Mouse (Mus musculus): Measurements from ENCODE around the gene E330009J07Rik. TPM values are rescaled to one million over a fixed set of nuclear protein-coding genes. Genes with fewer than 3 reads are reported as not detected.
A peak's percentile ranks its signal among the peaks of the same experiment; 100 is the strongest.

E330009J07Rik gene
- polyA plus RNA-seq, 1 experiment from 2014 or later: 19.9 TPM

GRCm38 (mm10) chr6:40439731-40440130 is 3.8 kb upstream of the E330009J07Rik start:
- WGBS: 51% methylated on average over 12 of the region's 12 CpGs
- Histone ChIP-seq H3K4me2 (replicated peaks) (no peak overlapping the region), H3K27ac (no peak overlapping the region), H3K4me3 (no peak overlapping the region), H3K9ac (no peak overlapping the region), H3K9me3 (replicated peaks) (no peaks in the 10 kb centered on the region), H3K27me3 (peaks cover 13% of the 10 kb centered on the region), H3K36me3 (no peaks in the 10 kb centered on the region), H3K4me1 (peaks cover 3% of the 10 kb centered on the region)
- no peak for ATAC-seq (ENCODE audit: low FRiP score)

- Histone ChIP-seq H3K9me3 (replicated peaks) (no peaks in the 10 kb centered on the region), H3K36me3 (no peaks in the 10 kb centered on the region), H3K27me3 (peaks cover 13% of the 10 kb centered on the region), H3K4me1 (peaks cover 9% of the 10 kb centered on the region), H3K9ac (no peak within 1 kb of the TSS), H3K4me2 (replicated peaks) (no peak within 1 kb of the TSS), H3K27ac (no peak within 1 kb of the TSS), H3K4me3 (no peak within 1 kb of the TSS)
- WGBS: 76% methylated on average over 5 of the region's 5 CpGs
- ATAC-seq (ENCODE audit: low FRiP score): no peak
Measured at GRCm38 (mm10) chr6:40438936-40439335, 3.0 kb upstream of the E330009J07Rik start, which contains the start of gene Wee2. Gene Wee2 (plus strand): TSS chr6:40439088.

- H3K4me3 ChIP-seq: peak overlapping the region; percentile 86
- peaks cover 15% of the 10 kb centered on the region for H3K4me1 ChIP-seq
- peak; percentile 81 for ATAC-seq (ENCODE audit: low FRiP score)
- peak overlapping the region; percentile 86 for H3K27ac ChIP-seq
- under 1% methylated on average over 70 of the region's 72 CpGs for WGBS
- no peaks in the 10 kb centered on the region for H3K9me3 ChIP-seq (replicated peaks)
- H3K9ac ChIP-seq: peak overlapping the region; percentile 86
- H3K36me3 ChIP-seq: no peaks in the 10 kb centered on the region
- H3K4me2 ChIP-seq (replicated peaks): peak overlapping the region; percentile 81
- peaks cover 10% of the 10 kb centered on the region for H3K27me3 ChIP-seq
Measured at GRCm38 (mm10) chr6:40435151-40436046, 536 bp downstream of the E330009J07Rik start.

GRCm38 (mm10) chr6:40434697-40435096 is 1.2 kb downstream of the E330009J07Rik start:
- 4% methylated on average over 7 of the region's 7 CpGs for WGBS
- H3K27me3 ChIP-seq: peaks cover 7% of the 10 kb centered on the region; the same call in 1 of the 2 replicates
- H3K9me3 ChIP-seq (replicated peaks): no peaks in the 10 kb centered on the region
- H3K4me1 ChIP-seq: peaks cover 17% of the 10 kb centered on the region
- ATAC-seq (ENCODE audit: low FRiP score): no peak
- peak overlapping the region; percentile 81 for H3K4me2 ChIP-seq (replicated peaks)
- H3K9ac ChIP-seq: peak overlapping the region; percentile 86
- H3K4me3 ChIP-seq: peak overlapping the region; percentile 86
- peak overlapping the region; percentile 86; the same call in 1 of the 2 replicates for H3K27ac ChIP-seq
- H3K36me3 ChIP-seq: no peaks in the 10 kb centered on the region

- ATAC-seq (ENCODE audit: low FRiP score): no peak
- Histone ChIP-seq H3K36me3 (no peaks in the 10 kb centered on the region), H3K4me1 (peaks cover 18% of the 10 kb centered on the region), H3K27ac (no peak overlapping the region), H3K9me3 (replicated peaks) (no peaks in the 10 kb centered on the region), H3K9ac (no peak overlapping the region), H3K4me2 (replicated peaks) (no peak overlapping the region), H3K27me3 (peaks cover 4% of the 10 kb centered on the region; the same call in 1 of the 2 replicates), H3K4me3 (no peak overlapping the region)
- WGBS: 90% methylated on average over 17 of the region's 17 CpGs
Measured at GRCm38 (mm10) chr6:40432346-40433275, 3.3 kb downstream of the E330009J07Rik start.

- Histone ChIP-seq H3K4me2 (replicated peaks) (no peak overlapping the region), H3K4me3 (no peak overlapping the region), H3K27me3 (no peaks in the 10 kb centered on the region; the same call in 1 of the 2 replicates), H3K36me3 (no peaks in the 10 kb centered on the region), H3K27ac (no peak overlapping the region), H3K9me3 (replicated peaks) (no peaks in the 10 kb centered on the region), H3K4me1 (peaks cover 18% of the 10 kb centered on the region), H3K9ac (no peak overlapping the region)
- no peak for ATAC-seq (ENCODE audit: low FRiP score)
Measured at GRCm38 (mm10) chr6:40431812-40432211, 4.1 kb downstream of the E330009J07Rik start.

- Histone ChIP-seq H3K4me3 (no peak overlapping the region), H3K4me1 (peaks cover 18% of the 10 kb centered on the region), H3K36me3 (no peaks in the 10 kb centered on the region), H3K27ac (no peak overlapping the region), H3K9me3 (replicated peaks) (no peaks in the 10 kb centered on the region), H3K9ac (no peak overlapping the region), H3K4me2 (replicated peaks) (no peak overlapping the region), H3K27me3 (no peaks in the 10 kb centered on the region)
- ATAC-seq (ENCODE audit: low FRiP score): no peak
- 57% methylated on average over 4 of the region's 4 CpGs for WGBS
Measured at GRCm38 (mm10) chr6:40431356-40431755, 4.6 kb downstream of the E330009J07Rik start.

- Histone ChIP-seq H3K36me3 (no peaks in the 10 kb centered on the region), H3K27me3 (no peaks in the 10 kb centered on the region), H3K27ac (no peak overlapping the region), H3K9ac (no peak overlapping the region), H3K4me1 (peaks cover 18% of the 10 kb centered on the region), H3K4me3 (no peak overlapping the region), H3K9me3 (replicated peaks) (no peaks in the 10 kb centered on the region), H3K4me2 (replicated peaks) (no peak overlapping the region)
- 91% methylated on average over 3 of the region's 3 CpGs for WGBS
- no peak for ATAC-seq (ENCODE audit: low FRiP score)
Measured at GRCm38 (mm10) chr6:40430878-40431277, 5.1 kb downstream of the E330009J07Rik start.

- Histone ChIP-seq H3K27ac (no peak overlapping the region), H3K27me3 (no peaks in the 10 kb centered on the region), H3K36me3 (no peaks in the 10 kb centered on the region), H3K4me3 (no peak overlapping the region), H3K4me2 (replicated peaks) (no peak overlapping the region), H3K9ac (no peak overlapping the region), H3K4me1 (peaks cover 18% of the 10 kb centered on the region), H3K9me3 (replicated peaks) (no peaks in the 10 kb centered on the region)
- WGBS: 89% methylated on average over 3 of the region's 3 CpGs
- ATAC-seq (ENCODE audit: low FRiP score): no peak
Measured at GRCm38 (mm10) chr6:40430251-40430650, 5.7 kb downstream of the E330009J07Rik start.

- no peak overlapping the region for H3K4me3 ChIP-seq
- H3K27ac ChIP-seq: no peak overlapping the region
- 79% methylated on average over 4 of the region's 4 CpGs for WGBS
- H3K9me3 ChIP-seq (replicated peaks): no peaks in the 10 kb centered on the region
- peaks cover 13% of the 10 kb centered on the region for H3K4me1 ChIP-seq
- no peak for ATAC-seq (ENCODE audit: low FRiP score)
- H3K36me3 ChIP-seq: no peaks in the 10 kb centered on the region
- H3K4me2 ChIP-seq (replicated peaks): no peak overlapping the region
- no peaks in the 10 kb centered on the region for H3K27me3 ChIP-seq
- H3K9ac ChIP-seq: no peak overlapping the region
Measured at GRCm38 (mm10) chr6:40429521-40429931, 6.4 kb downstream of the E330009J07Rik start.

GRCm38 (mm10) chr6:40428696-40429095 is 7.2 kb downstream of the E330009J07Rik start:
- Histone ChIP-seq H3K27me3 (no peaks in the 10 kb centered on the region), H3K9ac (no peak overlapping the region), H3K36me3 (no peaks in the 10 kb centered on the region), H3K4me1 (peaks cover 8% of the 10 kb centered on the region; the same call in 1 of the 2 replicates), H3K4me3 (no peak overlapping the region), H3K9me3 (replicated peaks) (no peaks in the 10 kb centered on the region), H3K4me2 (replicated peaks) (no peak overlapping the region), H3K27ac (no peak overlapping the region)
- no peak for ATAC-seq (ENCODE audit: low FRiP score)
- WGBS: 76% methylated on average over 3 of the region's 3 CpGs

GRCm38 (mm10) chr6:40427441-40427840 is 8.5 kb downstream of the E330009J07Rik start:
- 88% methylated on average over 7 of the region's 7 CpGs for WGBS
- ATAC-seq (ENCODE audit: low FRiP score): no peak
- no peaks in the 10 kb centered on the region for H3K9me3 ChIP-seq (replicated peaks)
- no peak overlapping the region for H3K4me3 ChIP-seq
- peaks cover 6% of the 10 kb centered on the region; the same call in 1 of the 2 replicates for H3K4me1 ChIP-seq
- H3K27ac ChIP-seq: no peak overlapping the region
- H3K9ac ChIP-seq: no peak overlapping the region
- H3K4me2 ChIP-seq (replicated peaks): no peak overlapping the region
- H3K27me3 ChIP-seq: no peaks in the 10 kb centered on the region
- H3K36me3 ChIP-seq: no peaks in the 10 kb centered on the region
